Mouse (Mus musculus): ENCODE data around the gene Cdc42se1.

GRCm38 (mm10) chr3:95233303-95233980 lies 4.9 kb downstream of the Cdc42se1 start:
- TF ChIP-seq CTCF (IDR thresholded peaks at IDR 0.05; ENCODE audit: low read depth, low read length) (no peak), GATA1 (IDR thresholded peaks at IDR 0.05; ENCODE audit: borderline replicate concordance, low read length) (no peak), POLR2AphosphoS5 (IDR thresholded peaks at IDR 0.05; ENCODE audit: insufficient replicate concordance, low read depth, low read length) (no peak), TAL1 (conservative IDR thresholded peaks at IDR 0.05; ENCODE audit: low read depth, low read length) (no peak), GATA2 (IDR thresholded peaks at IDR 0.05; ENCODE audit: borderline replicate concordance, low read depth, low read length) (no peak)

Measured in G1E (cell line).